Mouse (Mus musculus): ENCODE results near the gene Rhox1. TPM values are rescaled to one million over a fixed set of nuclear protein-coding genes. Genes with fewer than 3 reads are reported as not detected.
"Not testable (repeated sequence)": the region's sequence is repeated elsewhere in the genome, so short reads cannot be mapped to it uniquely, and the experiment has no call there.

Rhox1 gene
- not detected for total RNA-seq (2022)

DNA sequence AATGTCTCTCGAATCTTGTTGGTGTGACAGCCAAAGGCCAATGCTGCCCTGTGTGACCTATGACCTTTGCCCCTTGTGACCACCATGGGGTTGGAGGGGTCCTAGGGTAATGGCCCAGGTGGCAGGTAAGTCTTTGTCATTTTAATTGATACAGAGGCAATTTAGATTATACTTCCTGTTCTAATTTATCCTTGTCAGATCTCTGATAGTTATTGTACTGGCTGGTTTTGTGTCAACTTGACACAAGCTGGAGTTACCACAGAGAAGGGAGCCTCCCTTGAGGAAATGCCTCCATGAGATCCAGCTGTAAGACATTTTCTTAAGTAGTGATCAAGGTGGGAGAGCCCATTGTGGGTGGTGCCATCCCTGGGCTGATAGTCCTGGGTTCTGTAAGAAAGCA, at the start of gene Rhox1:
TSS of gene Rhox1 (minus strand) at position 101 of the 400 bp plus-strand sequence.
- DNase-seq (ENCODE audit: low spot score in 2 of 2) = not testable (repeated sequence)

- not testable (repeated sequence) for DNase-seq (ENCODE audit: low spot score in 2 of 2)
Measured at GRCm38 (mm10) chrX:37265038-37265437, 43.0 kb upstream of the Rhox1 start, which contains the start of gene Rhox4a. Gene Rhox4a, plus strand, starts transcription at chrX:37265338.

DNA sequence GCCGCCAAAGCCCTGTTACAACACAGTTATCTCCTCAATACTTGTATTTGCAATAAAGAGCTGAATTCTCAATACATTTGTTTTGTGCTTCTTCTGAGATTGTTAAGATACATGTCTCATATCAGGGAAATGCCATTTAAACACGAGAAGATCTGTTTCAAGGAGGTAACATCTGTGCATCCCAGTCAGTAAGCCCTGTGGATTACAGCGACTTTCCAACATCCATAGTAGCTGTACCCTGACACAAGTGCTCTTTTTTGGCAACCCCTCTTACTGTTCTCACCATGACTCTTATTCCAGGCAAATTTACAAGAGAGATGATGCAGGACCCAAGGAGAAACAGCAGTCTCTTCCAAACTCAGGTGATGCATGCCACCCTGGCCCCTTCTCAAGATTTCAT, 27.6 kb upstream of the Rhox1 start, which contains the start of gene Rhox3a:
TSS of gene Rhox3a (plus strand) at position 301 of the 400 bp plus-strand sequence.
- DNase-seq (ENCODE audit: low spot score in 2 of 2) = not testable (repeated sequence)

DNA sequence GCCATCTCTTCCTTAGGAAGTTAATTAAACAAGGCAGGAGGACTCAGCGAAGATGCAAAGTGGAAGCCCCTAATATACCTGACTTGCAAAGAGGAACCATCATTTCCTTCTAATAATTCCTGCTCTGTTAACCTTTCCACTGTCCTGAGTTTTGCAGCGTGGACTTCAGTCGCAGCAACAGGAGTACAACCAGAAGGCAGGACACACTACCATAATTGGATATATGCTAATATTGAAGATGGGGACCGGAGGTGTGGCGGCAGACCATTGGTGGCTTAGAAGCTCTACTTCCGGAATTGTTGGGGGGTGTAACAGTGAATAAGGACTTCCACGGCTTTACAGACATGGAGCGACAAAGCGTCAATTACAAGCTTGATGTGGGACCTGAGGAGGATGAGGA, 22.6 kb upstream of the Rhox1 start, which contains the start of gene Rhox2a:
TSS of gene Rhox2a (plus strand) at position 301 of the 400 bp plus-strand sequence.
- DNase-seq (ENCODE audit: low spot score in 2 of 2) = not testable (repeated sequence)

GRCm38 (mm10) chrX:37210941-37211340, 11.1 kb downstream of the Rhox1 start, which contains the start of gene Gm9:
Gene Gm9, minus strand, starts transcription at chrX:37211041.
- DNase-seq (ENCODE audit: low spot score in 2 of 2) = no peak

- DNase-seq (ENCODE audit: low spot score in 2 of 2) = no peak
Measured at GRCm38 (mm10) chrX:37198676-37199075, 23.4 kb downstream of the Rhox1 start.

DNA sequence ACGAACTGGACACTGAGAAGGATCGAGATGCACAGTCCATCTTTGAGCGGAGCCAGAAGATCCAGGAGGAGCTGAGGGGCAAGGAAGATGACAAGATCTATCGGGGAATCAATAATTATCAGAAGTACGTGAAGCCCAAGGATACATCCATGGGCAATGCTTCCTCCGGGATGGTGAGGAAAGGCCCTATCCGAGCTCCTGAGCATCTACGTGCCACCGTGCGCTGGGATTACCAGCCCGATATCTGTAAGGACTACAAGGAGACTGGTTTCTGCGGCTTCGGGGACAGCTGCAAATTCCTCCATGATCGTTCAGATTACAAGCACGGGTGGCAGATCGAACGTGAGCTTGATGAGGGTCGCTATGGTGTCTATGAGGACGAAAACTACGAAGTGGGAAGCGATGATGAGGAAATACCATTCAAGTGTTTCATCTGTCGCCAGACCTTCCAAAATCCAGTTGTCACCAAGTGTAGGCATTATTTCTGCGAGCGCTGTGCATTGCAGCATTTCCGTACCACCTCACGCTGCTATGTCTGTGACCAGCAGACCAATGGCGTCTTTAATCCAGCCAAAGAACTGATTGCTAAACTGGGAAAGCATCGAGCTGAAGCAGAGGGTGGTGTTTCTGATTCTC, 30.2 kb downstream of the Rhox1 start:
- DNase-seq (ENCODE audit: low spot score in 2 of 2) = no peak

DNA sequence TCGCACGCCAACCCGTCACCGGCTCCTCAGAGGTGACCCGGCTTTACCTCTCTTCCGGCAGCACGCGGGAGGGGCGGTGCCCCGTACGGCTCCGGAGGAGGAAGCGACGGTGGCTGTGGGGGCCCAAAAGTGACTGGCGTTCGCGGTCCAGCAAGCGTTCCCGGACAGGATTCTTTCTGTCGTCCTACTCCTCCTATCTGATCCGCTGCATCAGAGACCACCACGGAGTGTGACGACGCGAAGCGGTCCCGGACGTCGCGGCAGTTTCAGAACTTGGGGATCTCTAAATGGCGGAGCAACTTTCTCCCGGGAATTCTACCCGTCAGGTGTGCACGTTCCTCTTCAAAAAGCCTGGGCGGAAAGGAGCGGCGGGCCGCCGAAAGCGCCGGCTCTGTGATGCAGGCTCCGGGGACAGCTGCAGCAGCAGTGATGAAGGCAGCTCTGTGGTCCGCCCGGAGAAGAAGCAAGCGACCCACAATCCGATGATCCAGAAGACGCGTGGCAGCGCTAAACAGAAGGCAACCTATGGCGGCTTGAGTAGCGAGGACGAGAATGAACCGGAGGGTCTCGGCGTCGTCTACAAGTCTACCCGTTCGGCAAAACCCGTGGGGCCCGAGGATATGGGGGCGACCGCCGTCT, 30.8 kb downstream of the Rhox1 start, which contains the start of the genes Ndufa1 and Rnf113a1:
TSS of gene Ndufa1 (minus strand) at position 59 of the 639 bp plus-strand sequence.
TSS of gene Rnf113a1 (plus strand) at position 141 of the 639 bp plus-strand sequence.
- DNase-seq (ENCODE audit: low spot score in 2 of 2) = peak; percentile 40 to 52

DNA sequence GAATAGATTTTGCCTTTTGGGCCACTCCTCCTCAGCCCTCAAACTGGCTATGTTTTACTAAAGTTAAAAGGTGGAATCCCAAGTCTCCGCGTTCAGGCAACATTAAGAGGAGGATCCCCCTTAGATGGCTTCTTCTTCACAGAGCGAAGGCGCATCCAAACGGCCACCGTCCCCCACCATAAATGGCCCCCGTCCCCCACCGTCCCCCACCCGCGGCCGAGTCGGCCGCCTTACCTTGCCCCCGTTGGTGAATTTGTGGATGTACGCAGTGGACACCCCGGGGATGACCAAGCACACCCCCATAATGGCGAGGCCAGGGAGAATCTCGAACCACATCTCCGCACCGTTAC, 31.3 kb downstream of the Rhox1 start:
- no peak for DNase-seq (ENCODE audit: low spot score in 2 of 2)

GRCm38 (mm10) chrX:37184401-37184800, 37.7 kb downstream of the Rhox1 start:
- DNase-seq (ENCODE audit: low spot score in 2 of 2) = not testable (repeated sequence)

DNA sequence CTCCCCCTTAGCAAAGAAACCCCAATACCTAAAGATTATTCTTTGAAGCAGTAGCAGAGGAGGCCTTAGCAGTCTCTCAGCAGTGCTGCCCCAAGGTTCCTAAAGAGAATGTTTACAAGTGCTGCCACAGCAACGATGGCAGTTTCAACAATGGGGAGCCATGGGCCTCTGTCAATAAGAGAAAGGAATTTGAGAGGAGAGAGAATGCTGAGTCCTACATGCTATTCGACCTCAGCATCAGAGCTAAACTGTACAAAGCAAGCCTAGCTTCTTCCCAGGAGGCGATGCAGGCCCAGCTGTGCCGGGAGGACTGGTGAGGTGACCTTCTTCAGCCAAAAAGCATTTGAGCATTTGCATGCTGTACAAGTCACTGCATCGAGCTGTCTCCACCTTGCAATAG, 53.3 kb downstream of the Rhox1 start, which contains the start of gene Akap14:
TSS of gene Akap14 (minus strand) at position 101 of the 400 bp plus-strand sequence.
- DNase-seq (ENCODE audit: low spot score in 2 of 2) = no peak

GRCm38 (mm10) chrX:37167085-37167484, 55.0 kb downstream of the Rhox1 start:
- DNase-seq (ENCODE audit: low spot score in 2 of 2) = no peak

Other genes starting within 250 kb of the Rhox1 start
- gene Sept6, start 230.5 kb downstream of the Rhox1 start, total RNA-seq (2022) = 1 to 10 TPM in 2 of 4 experiments, under 1 TPM in 2; 0.53 to 2.0 (median 0.86) TPM
- not detected for gene Sowahd, start 173.4 kb downstream of the Rhox1 start, total RNA-seq (2022)
- gene Rpl39, start 136.9 kb downstream of the Rhox1 start, total RNA-seq (2022) = 100 to 1,000 TPM; 261 to 342 (median 276) TPM
- 10 to 100 TPM in 1 of 4 experiments, 1 to 10 TPM in 3; 7.2 to 10.5 (median 9.2) TPM for gene Upf3b, start 111.9 kb downstream of the Rhox1 start, total RNA-seq (2022)
- 1 to 10 TPM; 7.1 to 8.8 (median 7.8) TPM for gene Nkap, start 95.5 kb downstream of the Rhox1 start, total RNA-seq (2022)
- gene Akap14, start 53.4 kb downstream of the Rhox1 start, total RNA-seq (2022) = not detected
- 100 to 1,000 TPM; 301 to 394 (median 354) TPM for gene Ndufa1, start 31.1 kb downstream of the Rhox1 start, total RNA-seq (2022)
- gene Rnf113a1, start 31.0 kb downstream of the Rhox1 start, total RNA-seq (2022) = 1 to 10 TPM; 2.6 to 4.4 (median 2.9) TPM
- gene Gm9, start 11.2 kb downstream of the Rhox1 start, total RNA-seq (2022) = not detected
- not detected for gene Rhox2a, start 22.7 kb upstream of the Rhox1 start, total RNA-seq (2022)
- gene Rhox3a, start 27.7 kb upstream of the Rhox1 start, total RNA-seq (2022) = not detected
- gene Rhox4a, start 43.1 kb upstream of the Rhox1 start, total RNA-seq (2022) = not detected
- gene Rhox3a2, start 157.8 kb upstream of the Rhox1 start, total RNA-seq (2022) = not detected
- not detected for gene Rhox4a2, start 168.6 kb upstream of the Rhox1 start, total RNA-seq (2022)
- gene Rhox2b, start 189.8 kb upstream of the Rhox1 start, total RNA-seq (2022) = not detected
- gene Rhox4b, start 210.2 kb upstream of the Rhox1 start, total RNA-seq (2022) = not detected
- not detected for gene Rhox2c, start 231.4 kb upstream of the Rhox1 start, total RNA-seq (2022)
- not detected for gene Rhox3c, start 236.3 kb upstream of the Rhox1 start, total RNA-seq (2022)

All from gastrocnemius, adult 8-10 months (tissue).